Mouse (Mus musculus) limb, embryonic 14.5 days (tissue): Measurements from ENCODE around the gene Cep112. TPM values are rescaled to one million over a fixed set of nuclear protein-coding genes. Genes with fewer than 3 reads are reported as not detected.
A peak's percentile ranks its signal among the peaks of the same experiment; 100 is the strongest.

ENCODE experiments used
- ATAC-seq: fragments of 200-750 bp; cut with Nextera tagmentation; 2 replicates; pipeline ENCODE4 v1.8.0; 2017; ENCODE audit warnings: low read depth, moderate number of reproducible peaks, moderate TSS enrichment; ENCODE audit not compliant: low FRiP score
- DNase-seq: peaks from one replicate; pipeline ENCODE4 v3.0.0-alpha.2; 2015; ENCODE audit warnings: low spot score
- H3K27ac ChIP-seq: fragments of 300-500 bp; sonication (generic); replicated peaks from 2 replicates; pipeline ENCODE4 v1.5.1; 2014; ENCODE audit warnings: low read depth, mild to moderate bottlenecking, low read length, moderate library complexity, mixed read lengths
- H3K27me3 ChIP-seq: fragments of 300-500 bp; sonication (generic); 2 replicates; pipeline ENCODE4 v1.6.1; 2014; ENCODE audit warnings: low read length, mixed read lengths; ENCODE audit not compliant: control insufficient read depth, insufficient read depth
- H3K36me3 ChIP-seq: fragments of 300-500 bp; sonication (generic); 2 replicates; pipeline ENCODE4 v1.6.1; 2014; ENCODE audit warnings: mild to moderate bottlenecking, low read length, moderate library complexity, mixed read lengths; ENCODE audit not compliant: control insufficient read depth, insufficient read depth
- H3K4me1 ChIP-seq: fragments of 300-500 bp; sonication (generic); 2 replicates; pipeline ENCODE4 v1.6.1; 2014; ENCODE audit warnings: antibody characterized with exemption, low read length, mixed read lengths; ENCODE audit not compliant: control insufficient read depth, insufficient read depth
- H3K4me2 ChIP-seq: fragments of 300-500 bp; sonication (generic); replicated peaks from 2 replicates; pipeline ENCODE4 v1.6.1; 2014; ENCODE audit warnings: low read depth, mild to moderate bottlenecking, low read length, moderate library complexity; ENCODE audit not compliant: severe bottlenecking
- H3K4me3 ChIP-seq: fragments of 300-500 bp; sonication (generic); replicated peaks from 2 replicates; pipeline ENCODE4 v1.5.1; 2014; ENCODE audit warnings: low read length
- H3K9ac ChIP-seq: fragments of 300-500 bp; sonication (generic); 2 replicates; pipeline ENCODE4 v1.6.1; 2014; ENCODE audit warnings: mild to moderate bottlenecking, low read depth, low read length, moderate library complexity; ENCODE audit not compliant: severe bottlenecking
- H3K9me3 ChIP-seq: fragments of 300-500 bp; sonication (generic); 2 replicates; pipeline ENCODE4 v1.6.1; 2016; ENCODE audit warnings: low read length; ENCODE audit not compliant: control insufficient read depth
- POLR2A ChIP-seq: fragments of 200-500 bp; IDR thresholded peaks from 2 replicates; pipeline ENCODE4 v1.8.0; 2012; ENCODE audit warnings: inconsistent platforms, mild to moderate bottlenecking, moderate library complexity, borderline replicate concordance; ENCODE audit not compliant: insufficient read depth, insufficient read length; ENCODE audit errors: extremely low read depth
- WGBS: fragments of 180-500 bp; shearing (Covaris S2); extraction: QIAGEN DNeasy Blood & Tissue Kit; methylation state at CpG from one replicate; pipeline ENCODE4 v1.1.7; 2014; 5-methylcytosine and 5-hydroxymethylcytosine counted together
- polyA plus RNA-seq, 2 experiments: library from polyadenylated mRNA; depleted of rRNA in 1 of 2; stranded (reverse) in 1 of 2; unstranded in 1 of 2; fragments of >200 nt; fragmentation: Nextera tagmentation in 1 of 2; extraction: Ambion mirVana in 1 of 2; gene quantifications; 2 replicates each; pipeline versions ENCODE4 v1.2.1 to v1.2.3; 2012 to 2014

Cep112 gene
- polyA plus RNA-seq, 2 experiments = 9.0 to 17.3 TPM

- no peak overlapping the region for H3K4me2 ChIP-seq
- 19% methylated on average over 5 of the region's 5 CpGs for WGBS
- H3K27me3 ChIP-seq = no peaks in the 10 kb centered on the region
- H3K36me3 ChIP-seq = no peaks in the 10 kb centered on the region
- no peak overlapping the region for H3K27ac ChIP-seq
- no peak overlapping the region for H3K9ac ChIP-seq
- TF ChIP-seq POLR2A = no peak
- no peaks in the 10 kb centered on the region for H3K4me1 ChIP-seq
- H3K4me3 ChIP-seq = no peak overlapping the region
- ATAC-seq (no peak), DNase-seq (no peak)
- H3K9me3 ChIP-seq = no peaks in the 10 kb centered on the region
Observed at GRCm38 (mm10) chr11:108527725-108528363, 102.9 kb downstream of the Cep112 start.

DNA sequence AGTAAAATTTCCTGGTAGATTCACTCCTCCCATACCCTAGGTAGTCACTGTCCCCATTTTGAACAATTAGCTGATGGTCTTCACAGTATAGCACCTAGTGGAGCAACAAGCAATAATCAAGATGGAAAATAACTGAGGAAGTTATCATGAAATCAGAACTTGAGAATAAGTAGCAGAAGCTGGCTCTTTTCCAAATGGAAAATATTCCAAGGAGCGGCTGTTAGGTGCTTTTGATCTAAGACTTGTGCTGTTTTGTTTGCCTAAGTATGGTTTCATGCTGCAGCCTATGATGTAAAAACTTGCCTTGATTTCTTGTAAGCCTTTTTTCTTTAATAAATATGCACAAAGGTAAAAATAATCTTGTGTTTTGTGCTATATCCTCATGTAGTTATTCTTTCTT is 107.9 kb downstream of the Cep112 start:
- 26% methylated on average over 1 of the region's 1 CpGs for WGBS
- no peaks in the 10 kb centered on the region for H3K36me3 ChIP-seq
- H3K4me2 ChIP-seq = no peak overlapping the region
- DNase-seq (peak; percentile 29), ATAC-seq (no peak)
- no peaks in the 10 kb centered on the region for H3K27me3 ChIP-seq
- no peak overlapping the region for H3K9ac ChIP-seq
- no peak for TF ChIP-seq POLR2A
- H3K4me3 ChIP-seq = no peak overlapping the region
- no peaks in the 10 kb centered on the region for H3K4me1 ChIP-seq
- no peaks in the 10 kb centered on the region for H3K9me3 ChIP-seq
- no peak overlapping the region for H3K27ac ChIP-seq

DNA sequence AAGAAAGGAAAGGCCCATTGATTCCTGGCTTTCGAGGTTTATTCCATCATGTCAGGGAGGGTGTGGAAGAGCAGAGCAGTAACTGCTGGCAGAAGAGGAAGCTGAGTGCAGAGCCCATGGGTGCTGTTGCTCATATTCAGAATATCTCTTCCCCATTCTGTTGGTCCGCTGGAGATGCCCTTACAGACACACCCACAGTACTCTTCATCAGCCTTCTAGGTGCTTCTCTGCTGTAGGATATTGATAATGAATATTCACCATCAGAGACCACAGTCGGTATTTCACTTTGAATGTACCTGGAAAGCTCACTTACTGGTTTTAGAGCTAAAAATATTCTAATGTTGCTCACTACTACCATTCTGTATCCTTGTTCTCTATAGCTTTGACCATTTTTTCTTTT is 109.0 kb downstream of the Cep112 start:
- H3K4me3 ChIP-seq = no peak overlapping the region
- no peak overlapping the region for H3K9ac ChIP-seq
- ATAC-seq = no peak
- no peak overlapping the region for H3K4me2 ChIP-seq
- H3K27ac ChIP-seq = no peak overlapping the region
- TF ChIP-seq POLR2A = no peak
- H3K9me3 ChIP-seq = no peaks in the 10 kb centered on the region
- H3K36me3 ChIP-seq = no peaks in the 10 kb centered on the region
- DNase-seq = no peak
- no peaks in the 10 kb centered on the region for H3K4me1 ChIP-seq
- H3K27me3 ChIP-seq = no peaks in the 10 kb centered on the region
- 93% methylated on average over 3 of the region's 3 CpGs for WGBS

GRCm38 (mm10) chr11:108552997-108553622 is 128.1 kb downstream of the Cep112 start:
- peak; percentile 82 for ATAC-seq
- Histone ChIP-seq H3K27me3 (no peaks in the 10 kb centered on the region), H3K9me3 (no peaks in the 10 kb centered on the region), H3K27ac (peak overlapping the region; percentile 55; the same call in 1 of the 2 replicates), H3K4me2 (0 out of 2 replicates have a peak overlapping the region, but pooled peaks have one; percentile 15), H3K4me3 (no peak overlapping the region), H3K9ac (no peak overlapping the region), H3K4me1 (peaks cover 7% of the 10 kb centered on the region; the same call in 1 of the 2 replicates), H3K36me3 (no peaks in the 10 kb centered on the region)
- DNase-seq = peak; percentile 71
- WGBS = 9% methylated on average over 4 of the region's 4 CpGs
- no peak for TF ChIP-seq POLR2A

DNA sequence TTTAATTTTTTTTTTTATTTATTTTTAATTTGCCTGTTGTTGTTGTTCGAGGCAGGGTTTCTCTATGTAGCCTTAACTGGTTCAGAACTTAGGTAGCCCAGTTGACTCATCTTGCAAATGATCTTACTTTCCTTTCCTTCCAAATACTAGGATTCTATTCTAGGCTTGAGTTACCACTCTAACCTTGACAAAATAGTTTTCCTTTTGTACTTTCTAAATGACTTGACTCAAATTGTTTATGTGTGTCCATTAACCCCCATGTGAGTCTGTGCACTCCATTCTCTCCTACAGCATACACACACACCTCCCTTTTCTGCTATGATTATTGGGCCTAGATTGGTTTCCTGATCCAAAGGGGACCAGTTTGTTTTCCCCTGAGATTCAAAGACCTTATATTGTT is 128.9 kb downstream of the Cep112 start:
- WGBS = 66% methylated on average over 1 of the region's 1 CpGs
- Histone ChIP-seq H3K36me3 (no peaks in the 10 kb centered on the region), H3K4me2 (no peak overlapping the region), H3K4me3 (no peak overlapping the region), H3K27me3 (no peaks in the 10 kb centered on the region), H3K9me3 (no peaks in the 10 kb centered on the region), H3K4me1 (peaks cover 7% of the 10 kb centered on the region; the same call in 1 of the 2 replicates), H3K9ac (no peak overlapping the region), H3K27ac (no peak overlapping the region)
- no peak for TF ChIP-seq POLR2A
- ATAC-seq (no peak), DNase-seq (no peak)
